Mouse (Mus musculus) heart, embryonic 13.5 days (tissue): ENCODE results near the gene 1700014D04Rik. TPM values are rescaled to one million over a fixed set of nuclear protein-coding genes. Genes with fewer than 3 reads are reported as not detected.

Source experiments
- ATAC-seq: fragments of 200-750 bp; cut with Nextera tagmentation; 2 replicates; pipeline ENCODE4 v1.8.0; 2017; ENCODE audit warnings: moderate TSS enrichment; ENCODE audit not compliant: insufficient number of reproducible peaks, low FRiP score, low TSS enrichment; ENCODE audit errors: extremely low read depth
- H3K27ac ChIP-seq: fragments of 300-500 bp; sonication (generic); replicated peaks from 2 replicates; pipeline ENCODE4 v1.5.1; 2015; ENCODE audit warnings: moderate library complexity, mild to moderate bottlenecking, inconsistent platforms
- H3K27me3 ChIP-seq: fragments of 300-500 bp; sonication (generic); replicated peaks from 2 replicates; pipeline ENCODE4 v1.6.1; 2015; ENCODE audit warnings: mild to moderate bottlenecking, inconsistent platforms
- H3K36me3 ChIP-seq: fragments of 300-500 bp; sonication (generic); 2 replicates; pipeline ENCODE4 v1.6.1; 2015; ENCODE audit warnings: mild to moderate bottlenecking, inconsistent platforms
- H3K4me1 ChIP-seq: fragments of 300-500 bp; sonication (generic); 2 replicates; pipeline ENCODE4 v1.6.1; 2015; ENCODE audit warnings: inconsistent platforms
- H3K4me2 ChIP-seq: fragments of 300-500 bp; sonication (generic); 2 replicates; pipeline ENCODE4 v1.6.1; 2015; ENCODE audit warnings: inconsistent platforms, mild to moderate bottlenecking, moderate library complexity
- H3K4me3 ChIP-seq: fragments of 300-500 bp; sonication (generic); 2 replicates; pipeline ENCODE4 v1.5.1; 2015; ENCODE audit warnings: moderate library complexity, mild to moderate bottlenecking, inconsistent platforms
- H3K9ac ChIP-seq: fragments of 300-500 bp; sonication (generic); 2 replicates; pipeline ENCODE4 v1.6.1; 2015; ENCODE audit warnings: inconsistent platforms, mild to moderate bottlenecking, moderate library complexity
- H3K9me3 ChIP-seq: fragments of 300-500 bp; sonication (generic); 2 replicates; pipeline ENCODE4 v1.6.1; 2016; ENCODE audit warnings: inconsistent platforms
- WGBS: fragments of 180-500 bp; shearing (Covaris S2); methylation state at CpG from one replicate; pipeline ENCODE4 v1.1.7; 2015; ENCODE audit warnings: mixed read lengths; 5-methylcytosine and 5-hydroxymethylcytosine counted together
- polyA plus RNA-seq: library from polyadenylated mRNA; unstranded; fragments of >200 nt; fragmentation: Nextera tagmentation; extraction: Ambion mirVana; gene quantifications from 2 replicates; pipeline ENCODE4 v1.2.1, GENCODE M21; 2015

The 1700014D04Rik gene
- polyA plus RNA-seq, 1 experiment from 2014 or later, result not detected

- 14% methylated on average over 13 of the region's 13 CpGs for WGBS
- H3K36me3 ChIP-seq, result peaks cover 32% of the 10 kb centered on the region
- ATAC-seq, result no peak
- no peaks in the 10 kb centered on the region for H3K27me3 ChIP-seq
- peak overlapping the region; percentile 93 for H3K9ac ChIP-seq
- peak overlapping the region; percentile 87 for H3K4me3 ChIP-seq
- peak overlapping the region; percentile 99 for H3K27ac ChIP-seq
- H3K4me2 ChIP-seq, result peak overlapping the region; percentile 87
- H3K4me1 ChIP-seq, result peaks cover 63% of the 10 kb centered on the region
- no peaks in the 10 kb centered on the region for H3K9me3 ChIP-seq
These were observed 22.0 kb upstream of the 1700014D04Rik start for GRCm38 (mm10) chr13:59768531-59768930.

GRCm38 (mm10) chr13:59766786-59767515 is 20.4 kb upstream of the 1700014D04Rik start:
- H3K27ac ChIP-seq, result peak overlapping the region; percentile 99
- no peaks in the 10 kb centered on the region for H3K9me3 ChIP-seq
- H3K4me1 ChIP-seq, result peaks cover 59% of the 10 kb centered on the region
- peak overlapping the region; percentile 93 for H3K9ac ChIP-seq
- peak overlapping the region; percentile 87 for H3K4me2 ChIP-seq
- no peak for ATAC-seq
- WGBS, result 47% methylated on average over 11 of the region's 11 CpGs
- H3K4me3 ChIP-seq, result peak overlapping the region; percentile 87
- peaks cover 31% of the 10 kb centered on the region for H3K36me3 ChIP-seq
- H3K27me3 ChIP-seq, result no peaks in the 10 kb centered on the region

GRCm38 (mm10) chr13:59762791-59763190 is 16.2 kb upstream of the 1700014D04Rik start:
- peaks cover 41% of the 10 kb centered on the region for H3K4me1 ChIP-seq
- H3K9me3 ChIP-seq, result no peaks in the 10 kb centered on the region
- 85% methylated on average over 7 of the region's 7 CpGs for WGBS
- H3K4me3 ChIP-seq, result no peak overlapping the region
- no peak overlapping the region for H3K27ac ChIP-seq
- no peaks in the 10 kb centered on the region for H3K27me3 ChIP-seq
- H3K4me2 ChIP-seq, result no peak overlapping the region
- H3K9ac ChIP-seq, result no peak overlapping the region
- H3K36me3 ChIP-seq, result peaks cover 67% of the 10 kb centered on the region
- ATAC-seq, result no peak

GRCm38 (mm10) chr13:59756906-59757305 is 10.4 kb upstream of the 1700014D04Rik start:
- no peak overlapping the region for H3K9ac ChIP-seq
- no peak overlapping the region for H3K4me2 ChIP-seq
- H3K4me3 ChIP-seq, result no peak overlapping the region
- no peaks in the 10 kb centered on the region for H3K9me3 ChIP-seq
- H3K27ac ChIP-seq, result peak overlapping the region; percentile 54; the same call in 1 of the 2 replicates
- no peaks in the 10 kb centered on the region for H3K27me3 ChIP-seq
- H3K4me1 ChIP-seq, result peaks cover 5% of the 10 kb centered on the region; the same call in 1 of the 2 replicates
- WGBS, result 78% methylated on average over 7 of the region's 7 CpGs
- H3K36me3 ChIP-seq, result peaks cover 84% of the 10 kb centered on the region
- ATAC-seq, result no peak

- WGBS, result 66% methylated on average over 12 of the region's 12 CpGs
- Histone ChIP-seq H3K4me1 (peaks cover 2% of the 10 kb centered on the region; the same call in 1 of the 2 replicates), H3K36me3 (peaks cover 25% of the 10 kb centered on the region), H3K4me2 (no peak overlapping the region), H3K9ac (no peak overlapping the region), H3K4me3 (no peak overlapping the region), H3K27me3 (no peaks in the 10 kb centered on the region), H3K27ac (no peak overlapping the region), H3K9me3 (no peaks in the 10 kb centered on the region)
- no peak for ATAC-seq
These were observed 3.8 kb upstream of the 1700014D04Rik start for GRCm38 (mm10) chr13:59750310-59750709.

GRCm38 (mm10) chr13:59746164-59746563 is 388 bp downstream of the 1700014D04Rik start:
- H3K27me3 ChIP-seq, result no peaks in the 10 kb centered on the region
- no peak overlapping the region for H3K9ac ChIP-seq
- WGBS, result 63% methylated on average over 6 of the region's 6 CpGs
- H3K36me3 ChIP-seq, result no peaks in the 10 kb centered on the region
- no peak overlapping the region for H3K27ac ChIP-seq
- ATAC-seq, result no peak
- H3K9me3 ChIP-seq, result no peaks in the 10 kb centered on the region
- no peak overlapping the region for H3K4me2 ChIP-seq
- H3K4me3 ChIP-seq, result no peak overlapping the region
- H3K4me1 ChIP-seq, result peaks cover 4% of the 10 kb centered on the region

GRCm38 (mm10) chr13:59745462-59745861 is 1.1 kb downstream of the 1700014D04Rik start:
- Histone ChIP-seq H3K9me3 (no peaks in the 10 kb centered on the region), H3K27me3 (no peaks in the 10 kb centered on the region), H3K36me3 (no peaks in the 10 kb centered on the region), H3K4me2 (no peak overlapping the region), H3K4me3 (no peak overlapping the region), H3K27ac (no peak overlapping the region), H3K9ac (no peak overlapping the region), H3K4me1 (peaks cover 8% of the 10 kb centered on the region)
- WGBS, result 69% methylated on average over 6 of the region's 6 CpGs
- ATAC-seq, result no peak

- Histone ChIP-seq H3K4me3 (no peak overlapping the region), H3K4me1 (peaks cover 8% of the 10 kb centered on the region), H3K27ac (no peak overlapping the region), H3K27me3 (no peaks in the 10 kb centered on the region), H3K9ac (no peak overlapping the region), H3K9me3 (no peaks in the 10 kb centered on the region), H3K36me3 (no peaks in the 10 kb centered on the region), H3K4me2 (no peak overlapping the region)
- WGBS, result 67% methylated on average over 10 of the region's 10 CpGs
- no peak for ATAC-seq
These were observed 4.9 kb downstream of the 1700014D04Rik start for GRCm38 (mm10) chr13:59741697-59742096.

GRCm38 (mm10) chr13:59741096-59741495 is 5.5 kb downstream of the 1700014D04Rik start:
- no peak overlapping the region for H3K4me3 ChIP-seq
- ATAC-seq, result no peak
- H3K27ac ChIP-seq, result no peak overlapping the region
- no peak overlapping the region for H3K4me2 ChIP-seq
- H3K9me3 ChIP-seq, result no peaks in the 10 kb centered on the region
- WGBS, result 58% methylated on average over 11 of the region's 11 CpGs
- peaks cover 8% of the 10 kb centered on the region for H3K4me1 ChIP-seq
- no peak overlapping the region for H3K9ac ChIP-seq
- no peaks in the 10 kb centered on the region for H3K27me3 ChIP-seq
- H3K36me3 ChIP-seq, result no peaks in the 10 kb centered on the region

GRCm38 (mm10) chr13:59739397-59739796 is 7.2 kb downstream of the 1700014D04Rik start:
- ATAC-seq, result no peak
- Histone ChIP-seq H3K4me1 (peaks cover 6% of the 10 kb centered on the region; the same call in 1 of the 2 replicates), H3K9me3 (no peaks in the 10 kb centered on the region), H3K9ac (no peak overlapping the region), H3K27ac (no peak overlapping the region), H3K27me3 (no peaks in the 10 kb centered on the region), H3K4me2 (no peak overlapping the region), H3K36me3 (no peaks in the 10 kb centered on the region), H3K4me3 (no peak overlapping the region)
- 79% methylated on average over 4 of the region's 4 CpGs for WGBS

GRCm38 (mm10) chr13:59738455-59738854 is 8.1 kb downstream of the 1700014D04Rik start:
- Histone ChIP-seq H3K4me1 (peaks cover 6% of the 10 kb centered on the region; the same call in 1 of the 2 replicates), H3K27ac (no peak overlapping the region), H3K4me2 (no peak overlapping the region), H3K4me3 (no peak overlapping the region), H3K36me3 (no peaks in the 10 kb centered on the region), H3K9me3 (no peaks in the 10 kb centered on the region), H3K9ac (no peak overlapping the region), H3K27me3 (no peaks in the 10 kb centered on the region)
- WGBS, result 77% methylated on average over 2 of the region's 2 CpGs
- ATAC-seq, result no peak

- 28% methylated on average over 3 of the region's 3 CpGs for WGBS
These were observed 11.4 kb downstream of the 1700014D04Rik start for GRCm38 (mm10) chr13:59735190-59735589.

More at GRCm38 (mm10) chr13:59735190-59735589, 11.4 kb downstream of the 1700014D04Rik start:
- no peak overlapping the region for H3K27ac ChIP-seq
- H3K4me1 ChIP-seq, result no peaks in the 10 kb centered on the region
- no peak overlapping the region for H3K4me2 ChIP-seq
- 0 out of 2 replicates have a peak, but pooled peaks cover 3% of the 10 kb centered on the region for H3K27me3 ChIP-seq
- ATAC-seq, result no peak
- H3K4me3 ChIP-seq, result no peak overlapping the region
- H3K36me3 ChIP-seq, result no peaks in the 10 kb centered on the region
- H3K9ac ChIP-seq, result no peak overlapping the region
- no peaks in the 10 kb centered on the region for H3K9me3 ChIP-seq
